7 mouse cellular contexts compared by ENCODE assay signal in the genomic region with DNA sequence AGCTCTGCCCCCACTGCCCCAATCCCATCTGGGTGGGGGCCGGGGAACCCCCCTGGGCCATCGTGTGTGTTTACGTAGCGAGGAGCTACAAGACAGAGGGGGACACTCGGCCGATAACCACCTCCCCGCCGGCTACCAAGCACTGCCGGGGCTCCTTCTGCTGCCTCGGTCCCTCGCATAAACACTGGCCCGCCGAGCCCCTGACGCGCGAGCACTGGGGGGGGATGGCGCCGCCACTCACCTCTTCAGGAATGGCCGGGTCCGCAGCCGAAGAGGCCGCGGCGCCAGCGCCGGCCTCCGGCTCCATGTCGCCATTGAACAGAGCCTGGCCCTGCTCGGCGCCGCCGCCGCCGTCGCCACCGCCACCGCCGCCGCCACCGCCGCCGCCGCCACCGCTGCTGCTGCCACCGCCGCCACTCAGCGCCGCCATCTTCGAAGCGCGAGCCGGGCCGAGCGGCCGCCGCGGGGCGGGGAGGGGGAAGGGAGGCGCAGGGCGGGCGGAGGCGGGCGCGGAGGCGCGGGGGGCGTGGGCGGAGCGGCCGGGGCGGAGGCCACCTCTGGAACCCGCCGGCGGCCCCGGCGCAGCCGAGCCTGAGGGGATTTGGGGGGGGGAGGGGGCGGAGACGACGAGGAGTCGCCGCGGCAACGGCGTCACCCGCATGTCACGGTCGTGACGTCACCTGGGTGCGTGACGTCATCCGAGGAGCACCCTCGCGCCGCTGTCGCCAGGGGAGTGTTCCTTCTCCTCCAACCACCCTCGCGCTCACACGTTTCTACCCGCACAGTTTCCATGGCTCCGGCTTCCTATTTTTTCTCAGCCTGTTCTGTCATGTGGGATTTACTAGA. TPM values are rescaled to one million over a fixed set of nuclear protein-coding genes. Genes with fewer than 3 reads are reported as not detected.
DNase-seq lines count a peak whose midpoint lies in the region; ATAC-seq lines count a peak whose summit lies in the region.

A gene (minus strand): TSS at position 598 of the 846 bp plus-strand sequence.

- no peaks in the 10 kb centered on the region for H3K27me3 ChIP-seq in embryonic facial prominence, embryonic 11.5 days (ENCODE audit: control insufficient read depth, insufficient read depth, low read length)
- no peaks in the 10 kb centered on the region for H3K27me3 ChIP-seq in limb, embryonic 11.5 days (ENCODE audit: control insufficient read depth, insufficient read depth, low read length)
- H3K27me3 ChIP-seq in midbrain, embryonic 14.5 days (ENCODE audit: control insufficient read depth, insufficient read depth, low read length) = no peaks in the 10 kb centered on the region

- H3K4me1 ChIP-seq in embryonic facial prominence, embryonic 11.5 days (ENCODE audit: control insufficient read depth, insufficient read depth, low read length) = no peaks in the 10 kb centered on the region
- H3K4me1 ChIP-seq in limb, embryonic 11.5 days (ENCODE audit: control insufficient read depth, insufficient read depth, low read length) = peaks cover 10% of the 10 kb centered on the region
- peaks cover 19% of the 10 kb centered on the region for H3K4me1 ChIP-seq in midbrain, embryonic 14.5 days (ENCODE audit: control insufficient read depth, insufficient read depth, low read length)

- H3K36me3 ChIP-seq in embryonic facial prominence, embryonic 11.5 days (replicated peaks; ENCODE audit: control insufficient read depth, insufficient read depth, low read depth, low read length) = no peaks in the 10 kb centered on the region
- H3K36me3 ChIP-seq in limb, embryonic 11.5 days (ENCODE audit: control insufficient read depth, insufficient read depth, low read length) = no peaks in the 10 kb centered on the region
- no peaks in the 10 kb centered on the region for H3K36me3 ChIP-seq in midbrain, embryonic 14.5 days (ENCODE audit: control insufficient read depth, insufficient read depth, low read length)

- under 1% methylated on average over 51 of the region's 101 CpGs for WGBS in embryonic facial prominence, embryonic 11.5 days
- under 1% methylated on average over 62 of the region's 101 CpGs for WGBS in limb, embryonic 11.5 days
- under 1% methylated on average over 68 of the region's 101 CpGs for WGBS in midbrain, embryonic 14.5 days

- peak; percentile 88 for ATAC-seq in embryonic facial prominence, embryonic 11.5 days (replicated peaks; ENCODE audit: insufficient number of reproducible peaks, low FRiP score, low TSS enrichment, low read depth)
- ATAC-seq in limb, embryonic 11.5 days (ENCODE audit: insufficient number of reproducible peaks, low FRiP score, low TSS enrichment, low read depth) = peak; percentile 88
- ATAC-seq in midbrain, embryonic 14.5 days (ENCODE audit: low FRiP score, low TSS enrichment) = peak; percentile 91

- H3K4me3 ChIP-seq in embryonic facial prominence, embryonic 11.5 days (ENCODE audit: low read depth, low read length) = peak within 1 kb of the TSS; percentile 84
- H3K4me3 ChIP-seq in limb, embryonic 11.5 days (ENCODE audit: low read depth, low read length) = peak within 1 kb of the TSS; percentile 82
- peak within 1 kb of the TSS; percentile 99 for H3K4me3 ChIP-seq in midbrain, embryonic 14.5 days (replicated peaks; ENCODE audit: low read depth, low read length)

- peak within 1 kb of the TSS; percentile 92 for H3K27ac ChIP-seq in embryonic facial prominence, embryonic 11.5 days (replicated peaks; ENCODE audit: low read depth, low read length)
- H3K27ac ChIP-seq in limb, embryonic 11.5 days (replicated peaks; ENCODE audit: low read depth, low read length) = peak within 1 kb of the TSS; percentile 89
- peak within 1 kb of the TSS; percentile 97 for H3K27ac ChIP-seq in midbrain, embryonic 14.5 days (replicated peaks; ENCODE audit: low read depth, low read length)

- peak; percentile 93 for DNase-seq in adrenal gland, postnatal 14 days
- DNase-seq in embryonic facial prominence, embryonic 11.5 days (ENCODE audit: low spot score) = peak; percentile 91
- DNase-seq in heart, adult 11 months = peak; percentile 99
- peak; percentile 82 for DNase-seq in kidney, adult 18-20 months
- peak; percentile 94 for DNase-seq in limb, embryonic 11.5 days (ENCODE audit: low spot score)
- DNase-seq in midbrain, embryonic 14.5 days = peak; percentile 95
- peak; percentile 69 to 76 for DNase-seq in spleen, adult 18-20 months

- no peaks in the 10 kb centered on the region for H3K9me3 ChIP-seq in embryonic facial prominence, embryonic 11.5 days (replicated peaks; ENCODE audit: control insufficient read depth, low read length)
- H3K9me3 ChIP-seq in limb, embryonic 11.5 days (ENCODE audit: control insufficient read depth, low read length) = no peaks in the 10 kb centered on the region
- H3K9me3 ChIP-seq in midbrain, embryonic 14.5 days (ENCODE audit: control insufficient read depth, low read length) = no peaks in the 10 kb centered on the region

- H3K9ac ChIP-seq in embryonic facial prominence, embryonic 11.5 days (replicated peaks; ENCODE audit: low read length) = peak within 1 kb of the TSS; percentile 95
- peak within 1 kb of the TSS; percentile 84 for H3K9ac ChIP-seq in limb, embryonic 11.5 days (ENCODE audit: low read length)
- peak within 1 kb of the TSS; percentile 95 for H3K9ac ChIP-seq in midbrain, embryonic 14.5 days (replicated peaks; ENCODE audit: low read length)

- H3K4me2 ChIP-seq in embryonic facial prominence, embryonic 11.5 days (ENCODE audit: low read depth, low read length) = peak within 1 kb of the TSS; percentile 79
- H3K4me2 ChIP-seq in limb, embryonic 11.5 days (ENCODE audit: low read depth, severe bottlenecking) = peak within 1 kb of the TSS; percentile 82
- peak within 1 kb of the TSS; percentile 94 for H3K4me2 ChIP-seq in midbrain, embryonic 14.5 days (ENCODE audit: low read length)

RNA-seq across cellular contexts. Expression of the gene that starts here (rescaled TPM):
- total RNA-seq in adrenal gland, postnatal 14 days (2021) = 30.9 and 35.4 TPM in 2 replicates
- polyA plus RNA-seq in embryonic facial prominence, embryonic 11.5 days (2014; fragmentation: Nextera tagmentation; extraction: Ambion mirVana) = 17.9 and 18.8 TPM in 2 replicates
- polyA plus RNA-seq in limb, embryonic 11.5 days (2014; fragmentation: Nextera tagmentation; extraction: Ambion mirVana) = 17.2 and 19.5 TPM in 2 replicates
- 22.5 and 25.9 TPM in 2 replicates for polyA plus RNA-seq in midbrain, embryonic 14.5 days (2014; fragmentation: Nextera tagmentation; extraction: Ambion mirVana)

Comparison
In these comparisons a context has a peak if more than half of its experiments do, and no peak if none do; other contexts are left out.
1. Peak in every context shown above with its lines: DNase-seq, ATAC-seq, H3K4me3 ChIP-seq and H3K27ac ChIP-seq.